Mouse (Mus musculus): ENCODE results near the gene Mgll. TPM values are rescaled to one million over a fixed set of nuclear protein-coding genes. Genes with fewer than 3 reads are reported as not detected.
A peak's percentile ranks its signal among the peaks of the same experiment; 100 is the strongest.

The Mgll gene
- polyA plus RNA-seq, 1 experiment from 2014 or later, result 75.9 TPM

DNA sequence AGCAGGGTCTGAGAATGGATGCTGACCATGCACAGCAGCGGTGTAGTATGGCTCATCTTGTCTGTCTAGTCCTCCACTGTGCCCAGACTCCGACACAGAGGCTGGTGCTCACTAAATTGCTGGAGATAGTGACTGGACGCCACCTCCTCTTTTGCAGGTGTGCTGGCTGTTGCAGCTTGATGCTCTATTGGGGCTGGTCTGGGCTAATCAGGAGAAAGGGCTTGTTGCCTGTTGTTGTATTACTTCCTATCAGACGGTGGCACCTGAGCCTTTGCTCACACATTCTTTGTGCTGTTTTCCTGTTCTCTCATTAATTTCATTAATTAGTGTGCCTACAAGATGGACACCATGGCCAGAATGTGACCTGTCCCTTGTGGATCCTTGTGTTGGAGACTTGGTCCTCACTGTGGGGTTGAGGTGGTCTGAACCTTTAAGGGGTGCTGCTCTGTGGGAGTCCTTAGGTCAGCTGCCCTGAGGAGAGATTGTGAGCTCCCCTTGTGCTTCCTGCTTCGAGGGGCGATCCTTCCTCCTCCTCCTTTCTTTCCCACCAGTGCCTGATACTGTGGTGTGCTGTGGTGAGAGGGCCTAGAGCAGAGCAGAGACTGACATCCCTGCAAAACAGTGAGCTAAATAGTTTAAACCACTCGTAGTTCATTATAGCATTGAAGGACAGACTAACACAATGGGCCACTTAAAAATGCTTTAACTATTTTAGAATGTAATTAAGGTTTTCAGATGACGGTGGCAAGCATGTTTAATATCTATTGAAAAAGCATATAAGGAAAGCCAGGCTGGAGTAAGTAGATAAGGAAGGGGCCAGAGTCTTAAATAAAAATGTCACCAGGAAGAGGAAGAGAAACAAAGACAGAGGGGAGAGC lies 15.6 kb upstream of the Mgll start:
- no peak overlapping the region for H3K9ac ChIP-seq
- H3K4me2 ChIP-seq (replicated peaks), result no peak overlapping the region
- H3K27me3 ChIP-seq (replicated peaks), result no peaks in the 10 kb centered on the region
- H3K4me3 ChIP-seq (replicated peaks), result no peak overlapping the region
- ATAC-seq, result no peak
- 67% methylated on average over 8 of the region's 8 CpGs for WGBS
- H3K4me1 ChIP-seq (replicated peaks), result no peaks in the 10 kb centered on the region
- H3K27ac ChIP-seq, result no peak overlapping the region
- no peaks in the 10 kb centered on the region for H3K9me3 ChIP-seq
- H3K36me3 ChIP-seq, result no peaks in the 10 kb centered on the region

GRCm38 (mm10) chr6:88709279-88709575 lies 15.0 kb upstream of the Mgll start:
- Histone ChIP-seq H3K4me2 (replicated peaks) (no peak overlapping the region), H3K9me3 (no peaks in the 10 kb centered on the region), H3K4me1 (replicated peaks) (no peaks in the 10 kb centered on the region), H3K27ac (no peak overlapping the region), H3K9ac (no peak overlapping the region), H3K36me3 (no peaks in the 10 kb centered on the region), H3K4me3 (replicated peaks) (no peak overlapping the region), H3K27me3 (replicated peaks) (no peaks in the 10 kb centered on the region)
- WGBS, result 78% methylated on average over 1 of the region's 1 CpGs
- no peak for ATAC-seq

GRCm38 (mm10) chr6:88711313-88711712 lies 12.9 kb upstream of the Mgll start:
- no peaks in the 10 kb centered on the region for H3K36me3 ChIP-seq
- WGBS, result 78% methylated on average over 3 of the region's 3 CpGs
- no peaks in the 10 kb centered on the region for H3K27me3 ChIP-seq (replicated peaks)
- no peak overlapping the region for H3K27ac ChIP-seq
- no peak overlapping the region for H3K9ac ChIP-seq
- H3K9me3 ChIP-seq, result no peaks in the 10 kb centered on the region
- no peak overlapping the region for H3K4me3 ChIP-seq (replicated peaks)
- no peak overlapping the region for H3K4me2 ChIP-seq (replicated peaks)
- ATAC-seq, result no peak
- no peaks in the 10 kb centered on the region for H3K4me1 ChIP-seq (replicated peaks)

DNA sequence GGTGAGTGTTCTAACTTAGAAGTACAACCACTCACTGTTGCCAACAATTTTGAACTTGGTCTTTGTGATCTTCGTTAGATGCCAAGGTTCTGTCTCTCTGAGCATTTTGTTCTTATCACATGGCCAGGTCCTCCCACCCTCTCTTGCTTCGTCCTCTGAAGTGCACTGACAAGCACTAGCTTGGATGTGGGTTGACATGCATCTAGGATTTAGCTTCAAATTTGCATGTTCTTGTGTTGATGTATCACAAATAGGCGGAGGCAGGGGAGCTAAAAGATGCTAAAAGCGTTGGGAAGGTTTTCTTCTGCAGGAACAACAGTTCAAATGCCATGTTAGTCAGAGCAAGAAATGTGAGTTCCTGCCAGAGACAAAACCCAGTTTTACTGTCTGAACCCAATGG lies 12.1 kb upstream of the Mgll start:
- Histone ChIP-seq H3K27me3 (replicated peaks) (no peaks in the 10 kb centered on the region), H3K4me3 (replicated peaks) (no peak overlapping the region), H3K4me1 (replicated peaks) (no peaks in the 10 kb centered on the region), H3K4me2 (replicated peaks) (no peak overlapping the region), H3K36me3 (no peaks in the 10 kb centered on the region), H3K9ac (no peak overlapping the region), H3K27ac (no peak overlapping the region), H3K9me3 (no peaks in the 10 kb centered on the region)
- 86% methylated on average over 4 of the region's 4 CpGs for WGBS
- ATAC-seq, result no peak

GRCm38 (mm10) chr6:88713320-88713719 lies 10.9 kb upstream of the Mgll start:
- H3K4me1 ChIP-seq (replicated peaks), result no peaks in the 10 kb centered on the region
- H3K36me3 ChIP-seq, result no peaks in the 10 kb centered on the region
- no peak overlapping the region for H3K4me2 ChIP-seq (replicated peaks)
- no peak for ATAC-seq
- no peaks in the 10 kb centered on the region for H3K27me3 ChIP-seq (replicated peaks)
- no peaks in the 10 kb centered on the region for H3K9me3 ChIP-seq
- no peak overlapping the region for H3K4me3 ChIP-seq (replicated peaks)
- H3K27ac ChIP-seq, result no peak overlapping the region
- no peak overlapping the region for H3K9ac ChIP-seq

DNA sequence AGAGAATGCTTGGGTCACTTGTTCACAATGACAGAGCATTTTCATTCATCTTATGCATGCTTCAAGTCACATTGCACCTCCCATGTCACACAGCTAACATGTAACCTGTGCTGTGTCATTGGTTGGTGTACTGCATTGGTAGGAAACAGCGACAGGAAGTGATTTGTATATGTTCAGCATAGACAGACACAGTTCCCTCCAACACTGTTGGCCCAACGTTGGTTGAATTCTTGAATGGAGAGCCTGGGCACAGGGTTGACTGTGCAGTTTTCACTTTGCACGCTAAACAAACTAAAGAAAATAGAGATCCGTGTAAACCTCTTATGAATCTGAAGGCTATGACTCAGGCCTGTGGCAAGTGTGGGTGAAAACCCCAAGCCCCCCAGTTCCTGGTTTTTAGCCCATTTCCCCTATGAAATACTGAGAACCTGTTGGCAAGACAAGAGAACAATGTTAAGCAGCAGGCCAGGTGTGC lies 10.0 kb upstream of the Mgll start:
- Histone ChIP-seq H3K9ac (no peak overlapping the region), H3K9me3 (no peaks in the 10 kb centered on the region), H3K4me1 (replicated peaks) (no peaks in the 10 kb centered on the region), H3K27me3 (replicated peaks) (no peaks in the 10 kb centered on the region), H3K36me3 (no peaks in the 10 kb centered on the region), H3K4me3 (replicated peaks) (no peak overlapping the region), H3K4me2 (replicated peaks) (no peak overlapping the region), H3K27ac (no peak overlapping the region)
- no peak for ATAC-seq
- 66% methylated on average over 4 of the region's 4 CpGs for WGBS

- no peak overlapping the region for H3K4me2 ChIP-seq (replicated peaks)
- H3K4me1 ChIP-seq (replicated peaks), result no peaks in the 10 kb centered on the region
- ATAC-seq, result no peak
- H3K27ac ChIP-seq, result no peak overlapping the region
- no peaks in the 10 kb centered on the region for H3K27me3 ChIP-seq (replicated peaks)
- no peaks in the 10 kb centered on the region for H3K36me3 ChIP-seq
- 79% methylated on average over 9 of the region's 9 CpGs for WGBS
- no peak overlapping the region for H3K4me3 ChIP-seq (replicated peaks)
- H3K9ac ChIP-seq, result no peak overlapping the region
- H3K9me3 ChIP-seq, result no peaks in the 10 kb centered on the region
Observed at GRCm38 (mm10) chr6:88715378-88715781, 8.8 kb upstream of the Mgll start.

DNA sequence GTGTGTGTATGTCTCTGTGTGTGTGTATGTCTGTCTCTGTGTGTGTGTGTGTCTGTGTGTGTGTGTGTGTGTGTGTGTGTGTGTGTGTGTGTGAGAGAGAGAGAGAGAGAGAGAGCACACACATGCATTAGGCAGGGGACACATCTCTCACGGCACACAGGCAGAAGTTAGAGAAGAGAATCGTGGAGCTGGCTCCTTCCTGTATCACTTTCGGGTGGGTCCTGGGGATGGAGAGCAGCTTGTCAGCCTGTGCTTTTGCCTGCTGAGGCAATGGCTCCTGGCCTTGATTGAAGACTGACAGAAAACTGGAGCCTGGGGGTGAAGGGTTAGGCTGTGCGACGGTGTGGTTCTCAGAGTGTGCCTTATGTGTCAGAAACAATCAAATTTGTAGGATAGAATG lies 8.2 kb upstream of the Mgll start:
- Histone ChIP-seq H3K27me3 (replicated peaks) (no peaks in the 10 kb centered on the region), H3K4me2 (replicated peaks) (no peak overlapping the region), H3K4me3 (replicated peaks) (no peak overlapping the region), H3K36me3 (no peaks in the 10 kb centered on the region), H3K27ac (no peak overlapping the region), H3K9me3 (no peaks in the 10 kb centered on the region), H3K4me1 (replicated peaks) (no peaks in the 10 kb centered on the region), H3K9ac (no peak overlapping the region)
- ATAC-seq, result no peak
- WGBS, result 62% methylated on average over 5 of the region's 5 CpGs

DNA sequence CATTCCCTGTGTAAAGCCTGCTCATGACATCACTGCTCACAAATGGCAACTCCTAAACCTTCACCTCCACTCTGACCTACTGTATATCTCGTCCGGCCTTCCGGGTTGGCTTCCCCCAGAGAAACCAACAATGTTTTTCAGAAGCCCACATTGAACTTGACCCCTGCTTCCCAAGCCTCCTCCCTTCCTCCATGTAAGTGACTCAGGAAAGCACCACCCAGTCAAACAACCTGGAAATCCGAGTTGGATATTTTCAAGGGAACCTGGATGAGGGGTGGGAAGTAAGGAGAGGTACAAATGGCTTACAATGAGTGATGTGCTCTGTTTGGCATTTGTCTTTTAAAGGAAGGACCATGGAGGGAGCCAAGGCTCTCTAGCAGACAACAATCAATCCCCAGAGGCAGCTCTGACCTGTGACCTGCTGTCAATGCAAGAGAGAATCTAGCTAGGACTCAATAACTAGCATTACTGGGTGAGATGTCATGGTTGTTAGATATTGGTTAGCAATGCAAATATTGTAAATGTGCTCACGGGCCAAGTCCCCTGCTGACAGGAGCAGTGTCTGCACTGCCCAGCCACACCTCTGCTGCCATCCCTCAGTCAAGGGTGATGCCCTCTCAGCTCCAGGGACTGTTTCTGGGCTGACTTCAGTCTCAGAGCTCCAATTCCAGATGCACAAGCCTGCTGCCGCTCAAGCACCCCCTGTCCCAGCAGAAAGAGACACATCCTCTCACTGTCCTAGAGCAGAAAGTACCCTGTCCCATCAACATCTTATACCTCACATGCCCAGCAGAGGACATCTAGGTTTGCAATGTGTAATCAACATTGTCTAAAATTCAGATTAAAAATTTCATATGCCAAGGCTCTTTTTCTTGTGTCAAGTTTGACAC lies 6.8 kb upstream of the Mgll start:
- Histone ChIP-seq H3K36me3 (no peaks in the 10 kb centered on the region), H3K4me3 (replicated peaks) (no peak overlapping the region), H3K4me2 (replicated peaks) (no peak overlapping the region), H3K27ac (no peak overlapping the region), H3K9ac (no peak overlapping the region), H3K27me3 (replicated peaks) (no peaks in the 10 kb centered on the region), H3K9me3 (no peaks in the 10 kb centered on the region), H3K4me1 (replicated peaks) (no peaks in the 10 kb centered on the region)
- WGBS, result 66% methylated on average over 6 of the region's 6 CpGs
- ATAC-seq, result no peak

DNA sequence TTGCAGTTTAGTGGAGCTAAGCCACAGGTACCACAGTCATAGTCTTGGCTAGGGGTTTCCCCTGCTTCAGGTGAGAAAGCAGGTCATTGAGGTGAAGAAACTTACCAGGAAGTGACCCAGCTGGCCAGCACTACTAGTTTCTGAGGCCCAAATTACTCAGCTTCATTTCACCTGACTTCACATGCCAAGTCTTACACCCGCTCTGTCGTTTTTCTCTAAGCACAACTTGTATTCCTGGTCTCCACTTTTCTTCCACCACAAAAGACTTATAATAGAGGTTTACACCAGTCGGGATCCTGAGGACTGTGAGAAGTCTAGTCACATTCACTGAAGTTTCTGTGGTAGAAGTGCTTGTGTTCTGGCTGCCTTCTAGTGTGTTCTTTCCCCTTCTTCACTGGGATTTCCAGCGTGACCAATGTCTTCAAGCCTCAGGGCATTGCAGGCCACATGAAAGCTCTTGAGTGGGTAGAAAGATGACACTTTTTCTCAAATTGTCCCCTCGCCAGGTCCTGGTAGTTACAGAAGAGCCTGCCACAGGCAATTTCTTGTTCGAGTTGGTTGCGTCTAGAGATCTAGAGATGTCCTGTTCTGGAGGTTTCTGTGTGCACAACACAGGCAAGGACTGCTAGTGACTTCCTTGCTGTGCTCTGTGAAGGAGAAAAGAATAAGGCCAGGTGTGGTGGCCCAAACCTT lies 6.0 kb upstream of the Mgll start:
- no peak for ATAC-seq
- H3K9ac ChIP-seq, result no peak overlapping the region
- H3K4me3 ChIP-seq (replicated peaks), result no peak overlapping the region
- H3K9me3 ChIP-seq, result no peaks in the 10 kb centered on the region
- WGBS, result 88% methylated on average over 7 of the region's 7 CpGs
- H3K4me1 ChIP-seq (replicated peaks), result no peaks in the 10 kb centered on the region; the same call in 1 of the 2 replicates
- H3K27ac ChIP-seq, result no peak overlapping the region
- no peaks in the 10 kb centered on the region for H3K27me3 ChIP-seq (replicated peaks)
- H3K4me2 ChIP-seq (replicated peaks), result no peak overlapping the region
- H3K36me3 ChIP-seq, result no peaks in the 10 kb centered on the region

DNA sequence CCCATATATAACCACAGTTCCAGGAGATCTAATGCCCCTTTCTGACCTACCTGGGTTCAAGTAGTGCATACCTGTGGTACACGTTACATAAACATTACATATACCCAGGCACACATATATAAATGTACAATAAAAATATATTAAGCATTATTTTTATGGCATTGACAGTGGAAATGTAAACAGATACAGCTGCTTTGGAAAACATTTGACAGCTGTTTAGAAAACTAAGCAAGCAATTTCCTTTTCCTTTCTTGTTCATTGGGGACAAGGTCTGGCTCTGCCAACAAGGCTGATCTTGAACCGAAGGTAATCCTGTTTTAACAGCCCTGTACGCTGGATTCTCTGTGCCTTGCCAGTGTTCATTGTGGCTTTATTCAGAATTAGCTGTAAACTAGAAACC lies 3.2 kb upstream of the Mgll start:
- 53% methylated on average over 3 of the region's 3 CpGs for WGBS
- H3K27ac ChIP-seq, result peak overlapping the region; percentile 24; the same call in 1 of the 2 replicates
- no peak for ATAC-seq

GRCm38 (mm10) chr6:88722906-88723305 lies 1.3 kb upstream of the Mgll start:
- Histone ChIP-seq H3K4me2 (replicated peaks) (no peak overlapping the region), H3K27ac (no peak overlapping the region), H3K9ac (no peak overlapping the region), H3K4me3 (replicated peaks) (no peak overlapping the region), H3K36me3 (no peaks in the 10 kb centered on the region), H3K9me3 (no peaks in the 10 kb centered on the region), H3K4me1 (replicated peaks) (peaks cover 10% of the 10 kb centered on the region), H3K27me3 (replicated peaks) (no peaks in the 10 kb centered on the region)
- ATAC-seq, result no peak
- 89% methylated on average over 2 of the region's 2 CpGs for WGBS

More for the DNA sequence above, 3.2 kb upstream of the Mgll start:
- H3K9ac ChIP-seq, result no peak overlapping the region
- H3K4me3 ChIP-seq (replicated peaks), result no peak overlapping the region
- H3K4me1 ChIP-seq (replicated peaks), result peaks cover under 1% of the 10 kb centered on the region; the same call in 1 of the 2 replicates
- H3K4me2 ChIP-seq (replicated peaks), result no peak overlapping the region
- no peaks in the 10 kb centered on the region for H3K36me3 ChIP-seq
- H3K9me3 ChIP-seq, result no peaks in the 10 kb centered on the region
- H3K27me3 ChIP-seq (replicated peaks), result no peaks in the 10 kb centered on the region

All from intestine, embryonic 15.5 days (tissue).